Mouse (Mus musculus): Measurements from ENCODE around the gene Galnt14.

DNA sequence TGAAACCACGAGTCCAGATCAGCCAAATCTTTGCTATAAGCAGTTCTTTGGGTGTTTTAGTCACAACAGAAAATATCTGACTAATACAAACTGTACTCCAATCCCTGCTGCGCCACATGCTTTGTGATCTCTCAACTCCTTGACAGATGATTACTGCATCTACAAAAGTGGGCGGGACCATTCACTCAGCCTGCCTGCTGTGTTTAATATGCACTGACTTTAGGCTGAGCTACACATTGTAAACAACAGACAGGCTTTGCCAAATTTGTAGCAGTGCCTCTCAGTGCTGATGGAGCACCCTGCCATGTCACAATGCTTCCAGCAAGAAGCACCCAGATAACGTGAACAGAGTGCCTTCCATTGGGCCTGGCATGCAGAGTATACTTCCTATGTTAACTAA is 251.5 kb downstream of the Galnt14 start:
- no peak for TF ChIP-seq POLR2A (IDR thresholded peaks at IDR 0.05; ENCODE audit: borderline replicate concordance, insufficient read depth, low read length)
- no peak for TF ChIP-seq CTCF (IDR thresholded peaks at IDR 0.05; ENCODE audit: borderline replicate concordance, insufficient read depth, low read depth, low read length)

Measured in cerebellum, adult 2 months (tissue).